Mouse (Mus musculus): ENCODE measurements around the gene Zfp212. TPM values are rescaled to one million over a fixed set of nuclear protein-coding genes. Genes with fewer than 3 reads are reported as not detected.

Gene Zfp212
- polyA plus RNA-seq (2017; shearing (Covaris generic)), result 10 to 100 TPM; 14.6 to 18.0 TPM

DNA sequence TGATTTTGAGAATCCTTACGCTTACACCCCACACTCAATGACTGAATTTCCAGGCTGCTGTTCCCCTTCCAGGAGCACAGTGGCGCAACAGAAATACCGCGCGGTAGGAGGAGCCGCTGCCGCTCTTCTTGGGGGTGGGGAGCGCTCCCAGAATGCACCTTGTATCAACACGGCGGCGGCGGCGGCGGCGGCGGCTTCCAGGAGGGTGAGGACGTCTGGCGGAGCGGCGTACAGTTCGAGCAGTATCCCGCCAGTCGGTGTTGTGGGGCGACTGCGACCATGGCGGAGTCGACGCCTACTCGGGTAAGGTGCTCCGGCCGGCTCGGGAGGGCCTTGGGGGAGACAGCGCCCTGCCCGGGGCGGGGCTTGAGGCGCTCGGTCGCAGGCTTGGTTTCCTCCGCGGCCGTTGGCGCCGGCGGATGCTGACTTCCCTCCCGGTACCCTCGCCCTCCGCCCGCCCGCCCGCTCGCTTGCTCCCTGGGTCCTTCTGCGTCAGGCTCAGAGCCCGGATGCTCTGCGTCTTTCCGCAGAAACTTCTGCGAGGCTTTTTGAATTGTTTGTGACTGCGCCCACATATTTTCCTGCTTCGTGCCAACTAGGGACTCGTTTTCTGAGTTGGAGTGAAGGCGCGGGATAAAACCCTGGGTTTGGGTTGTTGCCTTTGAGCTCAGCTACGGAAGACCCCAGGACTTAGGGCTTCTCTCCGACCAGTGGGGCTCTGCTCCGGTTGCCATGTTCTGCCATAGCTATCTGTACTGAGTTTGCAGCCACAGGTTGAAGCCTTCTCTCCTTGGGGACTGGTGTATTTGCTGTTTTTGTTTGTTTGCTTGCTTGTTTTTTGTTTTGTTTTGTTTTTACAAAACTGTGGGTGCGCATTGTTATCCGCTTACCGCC lies at the start of gene Zfp212:
Zfp212 (plus strand) TSS at position 30 of the 894 bp plus-strand sequence.

DNA sequence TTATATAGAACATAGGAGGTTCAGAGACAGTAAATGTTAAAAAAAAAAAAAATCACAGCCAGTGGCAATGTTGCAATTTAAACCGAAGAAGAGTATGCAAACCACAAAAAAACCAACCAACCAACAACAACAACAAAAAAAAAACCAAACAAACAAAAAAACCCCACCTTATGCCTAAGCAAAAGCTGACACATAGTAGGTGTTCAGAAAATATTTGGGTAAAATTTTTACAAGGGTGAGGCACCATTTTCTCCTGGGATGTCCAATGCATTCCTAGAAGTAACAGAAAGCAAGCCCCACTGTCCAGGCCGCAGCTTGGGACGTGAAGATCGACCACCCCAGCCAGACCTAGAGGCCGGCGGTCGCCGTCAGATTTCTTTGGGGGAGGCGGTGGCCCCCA lies 43.2 kb upstream of the Zfp212 start, which contains the start of gene Zfp282:
Zfp282 (plus strand) TSS at position 147 of the 400 bp plus-strand sequence.

GRCm38 (mm10) chr6:47953191-47953726 lies 33.0 kb downstream of the Zfp212 start, which contains the start of gene Zfp956:
Zfp956 (plus strand) TSS chr6:47953390.

Other genes with a start within 250 kb of the Zfp212 start
- 100 to 1,000 TPM in 1 of 2 experiments, 10 to 100 TPM in 1; 94.1 to 168 TPM for gene Pdia4, start 107.0 kb upstream of the Zfp212 start, polyA plus RNA-seq (2017; shearing (Covaris generic))
- under 1 TPM; 0.07 to 0.18 TPM for gene Zfp786, start 89.6 kb upstream of the Zfp212 start, polyA plus RNA-seq (2017; shearing (Covaris generic))
- gene Zfp398, start 84.8 kb upstream of the Zfp212 start, polyA plus RNA-seq (2017; shearing (Covaris generic)), result 10 to 100 TPM; 16.0 to 20.3 TPM
- 10 to 100 TPM in 1 of 2 experiments, 1 to 10 TPM in 1; 8.8 to 11.4 TPM for gene Zfp282, start 43.3 kb upstream of the Zfp212 start, polyA plus RNA-seq (2017; shearing (Covaris generic))
- gene Zfp956, start 32.9 kb downstream of the Zfp212 start, polyA plus RNA-seq (2017; shearing (Covaris generic)), result 10 to 100 TPM; 19.6 to 32.5 TPM
- gene Zfp777, start 128.4 kb downstream of the Zfp212 start, polyA plus RNA-seq (2017; shearing (Covaris generic)), result 10 to 100 TPM; 26.7 to 30.0 TPM
- 10 to 100 TPM; 49.0 to 49.1 TPM for gene Zfp746, start 166.1 kb downstream of the Zfp212 start, polyA plus RNA-seq (2017; shearing (Covaris generic))

All from activated CD4-positive, CD25-positive, alpha-beta regulatory T cell (primary cell).